Mouse (Mus musculus) mesoderm, embryonic 11.5 days (tissue): Measurements from ENCODE around the gene Riiad1.

Source experiments
- DNase-seq: peaks from one replicate; pipeline ENCODE4 v3.0.0-alpha.2; 2012; ENCODE audit warnings: low read depth, low spot score

Gene Riiad1

GRCm38 (mm10) chr3:94480291-94480884, at the start of gene Riiad1:
TSS of gene Riiad1 (minus strand) at chr3:94480341.
- no peak for DNase-seq

GRCm38 (mm10) chr3:94526731-94527130, 46.6 kb upstream of the Riiad1 start:
- no peak for DNase-seq

- DNase-seq: no peak
Observed at GRCm38 (mm10) chr3:94506664-94507063, 26.5 kb upstream of the Riiad1 start.

GRCm38 (mm10) chr3:94502243-94502642, 22.1 kb upstream of the Riiad1 start:
- peak; percentile 36 for DNase-seq

GRCm38 (mm10) chr3:94497162-94497561, 17.0 kb upstream of the Riiad1 start:
- no peak for DNase-seq

- DNase-seq: no peak
Observed at GRCm38 (mm10) chr3:94487581-94487980, 7.4 kb upstream of the Riiad1 start.

GRCm38 (mm10) chr3:94485922-94486321, 5.8 kb upstream of the Riiad1 start:
- no peak for DNase-seq

- peak; percentile 95 for DNase-seq
Observed at GRCm38 (mm10) chr3:94483790-94484439, 3.8 kb upstream of the Riiad1 start.

- no peak for DNase-seq
Observed at GRCm38 (mm10) chr3:94482764-94483385, 2.7 kb upstream of the Riiad1 start.

GRCm38 (mm10) chr3:94481429-94481828, 1.3 kb upstream of the Riiad1 start:
- DNase-seq: no peak

- peak; percentile 51 for DNase-seq
Observed at GRCm38 (mm10) chr3:94479564-94479963, 577 bp downstream of the Riiad1 start.

- DNase-seq: no peak
Observed at GRCm38 (mm10) chr3:94478591-94479169, 1.5 kb downstream of the Riiad1 start.

GRCm38 (mm10) chr3:94477981-94478422, 2.1 kb downstream of the Riiad1 start, which contains the start of gene Celf3:
TSS of gene Celf3 (plus strand) at chr3:94478295.
- DNase-seq: peak; percentile 81

- DNase-seq: no peak
Observed at GRCm38 (mm10) chr3:94477444-94477843, 2.7 kb downstream of the Riiad1 start.

- DNase-seq: no peak
Observed at GRCm38 (mm10) chr3:94476301-94477035, 3.7 kb downstream of the Riiad1 start.

GRCm38 (mm10) chr3:94473567-94474232, 6.4 kb downstream of the Riiad1 start:
- DNase-seq: no peak

- DNase-seq: no peak
Observed at GRCm38 (mm10) chr3:94473115-94473505, 7.0 kb downstream of the Riiad1 start.

GRCm38 (mm10) chr3:94472447-94473114, 7.6 kb downstream of the Riiad1 start:
- DNase-seq: peak; percentile 58

- DNase-seq: no peak
Observed at GRCm38 (mm10) chr3:94468931-94469330, 11.2 kb downstream of the Riiad1 start.

- DNase-seq: no peak
Observed at GRCm38 (mm10) chr3:94465632-94466430, 14.3 kb downstream of the Riiad1 start.
